Mouse (Mus musculus) gastrocnemius, postnatal 4 days (tissue): ENCODE measurements around the gene Nfatc4. TPM values are rescaled to one million over a fixed set of nuclear protein-coding genes. Genes with fewer than 3 reads are reported as not detected.
A peak's percentile ranks its signal among the peaks of the same experiment; 100 is the strongest.

Experiments used
- DNase-seq, 2 experiments: peaks; one replicate each; pipeline ENCODE4 v3.0.0; 2021 to 2022; ENCODE audit warnings: low spot score in 2 of 2, mixed read lengths in 2 of 2
- total RNA-seq, 2 experiments: library from RNA; stranded (reverse); gene quantifications; 2 replicates each; pipeline ENCODE4 v1.2.3; 2021

Gene Nfatc4
- total RNA-seq, 2 experiments from 2014 or later: 23.0 to 26.0 TPM

DNA sequence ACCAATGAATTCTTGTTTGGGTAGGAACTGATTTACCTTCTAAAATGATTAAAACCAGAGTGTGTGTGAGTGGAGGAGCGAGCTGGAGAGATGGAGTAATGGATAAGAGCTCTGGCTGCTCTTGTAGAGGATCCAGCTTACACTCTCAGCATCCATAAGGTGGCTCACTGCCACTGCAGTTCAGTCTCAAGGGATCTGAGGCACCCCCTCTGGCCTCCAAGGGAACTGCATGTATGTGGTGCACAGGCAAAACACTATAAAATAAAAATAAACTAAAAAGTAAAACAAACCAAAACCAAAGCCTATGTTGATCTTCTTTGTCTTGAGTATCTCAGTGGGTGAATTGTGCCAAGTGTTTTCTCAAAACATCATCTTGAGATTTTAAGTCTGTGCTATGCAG is 56.7 kb downstream of the Nfatc4 start:
- DNase-seq: peak in 1 of 2 experiments; percentile 67

DNA sequence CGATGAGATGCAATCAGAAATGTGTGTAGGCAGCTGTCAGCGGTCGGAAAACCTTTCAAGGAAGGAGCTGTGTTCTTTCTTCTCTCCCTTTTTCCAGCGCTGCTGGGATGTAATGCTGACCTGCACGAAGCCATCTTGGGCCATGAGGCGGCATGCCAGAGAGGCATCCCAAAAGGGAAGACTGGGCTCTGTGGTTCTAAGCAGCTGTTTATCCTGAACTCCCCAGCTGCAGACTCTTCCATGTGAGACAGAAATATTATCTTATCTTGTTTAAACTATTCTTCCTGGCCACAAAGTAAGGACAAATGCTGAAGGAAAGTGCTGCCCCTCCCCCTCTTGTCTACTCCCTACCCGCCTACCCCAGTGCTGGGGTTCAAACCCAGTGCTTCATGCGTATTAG is 58.0 kb downstream of the Nfatc4 start:
- no peak for DNase-seq

DNA sequence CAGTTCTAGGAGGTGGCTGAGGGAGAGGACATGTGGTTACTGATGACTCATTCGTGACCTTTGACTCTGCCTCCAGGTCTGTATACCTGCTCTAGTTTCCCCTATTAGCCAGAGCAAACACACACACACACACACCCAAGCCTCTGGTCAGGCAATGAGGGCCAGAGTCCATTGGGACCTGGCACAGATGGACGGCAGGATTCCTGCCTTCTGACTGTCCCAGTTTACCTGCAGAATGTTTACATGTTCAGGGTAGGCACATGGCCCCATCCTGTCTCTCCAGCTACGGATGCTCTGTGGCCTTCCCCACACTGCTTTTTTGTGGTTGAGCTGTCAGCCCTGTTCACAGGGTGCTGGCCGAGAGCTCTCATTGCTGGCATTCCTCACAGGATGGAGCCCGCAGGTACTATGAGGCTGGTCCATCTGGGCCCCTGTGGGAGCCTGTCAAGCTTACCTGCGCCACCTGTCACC is 59.3 kb downstream of the Nfatc4 start:
- DNase-seq: no peak

DNA sequence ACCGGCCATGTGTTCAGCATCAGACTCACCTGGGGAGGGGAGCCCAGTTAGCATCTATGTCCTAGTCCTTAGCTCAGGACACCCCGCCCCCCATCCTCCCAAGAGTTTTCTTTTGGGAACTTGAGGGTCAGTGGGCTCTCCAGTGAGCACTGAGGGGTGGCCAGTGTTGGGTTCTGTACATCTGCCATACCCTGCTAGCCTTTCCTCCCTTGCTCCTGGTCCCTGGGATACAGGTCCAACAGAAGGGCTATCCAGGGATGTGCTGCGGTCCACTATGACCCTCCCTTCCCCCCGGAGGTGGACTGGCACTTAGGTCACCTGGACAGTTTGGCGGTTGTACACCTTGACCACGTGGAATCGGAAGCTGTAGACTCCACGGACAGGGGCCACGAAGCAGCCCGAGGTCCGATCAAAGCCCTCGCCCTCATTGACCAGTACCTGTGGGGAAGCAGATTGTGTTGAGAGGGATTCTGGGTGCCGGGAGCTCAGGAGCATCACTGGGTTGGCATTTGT is 60.3 kb downstream of the Nfatc4 start:
- DNase-seq: no peak

Other genes with a start within 250 kb of the Nfatc4 start
- gene Fitm1, start 247.5 kb upstream of the Nfatc4 start, total RNA-seq: 100 to 1,000 TPM; 294 to 332 TPM
- 10 to 100 TPM; 82.0 to 88.4 TPM for gene Psme1, start 245.0 kb upstream of the Nfatc4 start, total RNA-seq
- 10 to 100 TPM; 49.1 to 53.6 TPM for gene Emc9, start 237.8 kb upstream of the Nfatc4 start, total RNA-seq
- 100 to 1,000 TPM; 124 to 153 TPM for gene Psme2, start 232.0 kb upstream of the Nfatc4 start, total RNA-seq
- 10 to 100 TPM; 21.2 to 22.4 TPM for gene Rnf31, start 231.4 kb upstream of the Nfatc4 start, total RNA-seq
- 1 to 10 TPM; 7.0 to 9.0 TPM for gene Irf9, start 219.6 kb upstream of the Nfatc4 start, total RNA-seq
- gene Rec8, start 205.1 kb upstream of the Nfatc4 start, total RNA-seq: 1 to 10 TPM; 2.7 to 3.2 TPM
- gene Ipo4, start 187.2 kb upstream of the Nfatc4 start, total RNA-seq: 100 to 1,000 TPM in 1 of 2 experiments, 10 to 100 TPM in 1; 97.6 to 104 TPM
- 1 to 10 TPM; 1.7 to 2.4 TPM for gene Gm49378, start 185.2 kb upstream of the Nfatc4 start, total RNA-seq
- 10 to 100 TPM; 46.8 to 47.8 TPM for gene Tm9sf1, start 179.3 kb upstream of the Nfatc4 start, total RNA-seq
- 1 to 10 TPM; 1.4 to 2.0 TPM for gene Tssk4, start 173.0 kb upstream of the Nfatc4 start, total RNA-seq
- 10 to 100 TPM; 27.2 to 27.5 TPM for gene Mdp1, start 162.6 kb upstream of the Nfatc4 start, total RNA-seq
- gene Gmpr2, start 151.2 kb upstream of the Nfatc4 start, total RNA-seq: 10 to 100 TPM; 12.7 to 13.9 TPM
- gene Nedd8, start 151.0 kb upstream of the Nfatc4 start, total RNA-seq: 100 to 1,000 TPM; 257 to 278 TPM
- gene Tinf2, start 141.3 kb upstream of the Nfatc4 start, total RNA-seq: 10 to 100 TPM; 21.6 to 21.7 TPM
- gene Tgm1, start 109.2 kb upstream of the Nfatc4 start, total RNA-seq: under 1 TPM; 0.39 to 0.49 TPM
- 10 to 100 TPM; 10.9 to 12.8 TPM for gene Rabggta, start 100.9 kb upstream of the Nfatc4 start, total RNA-seq
- 10 to 100 TPM; 40.1 to 41.3 TPM for gene Dhrs1, start 77.5 kb upstream of the Nfatc4 start, total RNA-seq
- 10 to 100 TPM; 16.9 to 18.5 TPM for gene Nop9, start 77.5 kb upstream of the Nfatc4 start, total RNA-seq
- under 1 TPM in 1 of 2 experiments, not detected in 1; 0.36 TPM for gene Cideb, start 64.7 kb upstream of the Nfatc4 start, total RNA-seq
- under 1 TPM; 0.13 to 0.20 TPM for gene Ltb4r2, start 61.7 kb upstream of the Nfatc4 start, total RNA-seq
- gene Ltb4r1, start 57.2 kb upstream of the Nfatc4 start, total RNA-seq: under 1 TPM; 0.49 to 0.64 TPM
- 10 to 100 TPM in 1 of 2 experiments, 1 to 10 TPM in 1; 9.2 to 11.3 TPM for gene Adcy4, start 39.0 kb upstream of the Nfatc4 start, total RNA-seq
- gene Ripk3, start 34.3 kb upstream of the Nfatc4 start, total RNA-seq: 10 to 100 TPM in 1 of 2 experiments, 1 to 10 TPM in 1; 9.4 to 10.7 TPM
- gene Nynrin, start 30.9 kb downstream of the Nfatc4 start, total RNA-seq: 10 to 100 TPM; 27.5 to 33.0 TPM
- under 1 TPM; 0.47 to 0.52 TPM for gene Cbln3, start 61.2 kb downstream of the Nfatc4 start, total RNA-seq
- gene Khnyn, start 61.8 kb downstream of the Nfatc4 start, total RNA-seq: 10 to 100 TPM; 15.7 to 16.9 TPM
- 10 to 100 TPM; 45.7 to 50.1 TPM for gene Sdr39u1, start 77.1 kb downstream of the Nfatc4 start, total RNA-seq
- gene Cma1, start 121.5 kb downstream of the Nfatc4 start, total RNA-seq: 10 to 100 TPM; 70.9 to 91.6 TPM
- gene Cma2, start 127.8 kb downstream of the Nfatc4 start, total RNA-seq: 1 to 10 TPM; 3.7 to 4.2 TPM
- not detected for gene Mcpt1, start 194.8 kb downstream of the Nfatc4 start, total RNA-seq
- not detected for gene Mcpt9, start 207.4 kb downstream of the Nfatc4 start, total RNA-seq
- gene Mcpt2, start 218.9 kb downstream of the Nfatc4 start, total RNA-seq: not detected
- 10 to 100 TPM; 48.3 to 50.8 TPM for gene Mcpt4, start 239.2 kb downstream of the Nfatc4 start, total RNA-seq